In the genomic region with DNA sequence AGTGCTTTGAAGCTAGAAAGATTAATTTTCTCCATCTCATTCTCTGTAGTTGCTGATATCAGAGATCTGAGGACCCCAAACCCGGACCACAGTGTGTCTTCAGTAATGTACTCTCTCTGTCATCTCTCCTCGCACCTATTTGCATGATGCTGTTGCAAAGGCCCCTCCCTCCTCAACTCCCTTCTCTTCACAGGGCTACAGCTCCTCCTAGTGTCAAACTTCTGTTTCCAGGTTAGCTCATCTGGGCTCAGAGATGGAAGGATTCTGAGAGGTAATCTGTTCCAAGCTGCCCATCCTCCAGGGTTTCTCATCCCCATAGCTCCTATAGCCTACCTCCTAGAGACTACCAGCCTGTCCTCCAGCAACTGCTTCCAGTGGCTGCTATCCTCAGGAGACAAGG, we compare ENCODE assay signal across 9 mouse cellular contexts. TPM values are rescaled to one million over a fixed set of nuclear protein-coding genes. Genes with fewer than 3 reads are reported as not detected.
DNase-seq lines count a peak whose midpoint lies in the region; ATAC-seq and TF ChIP-seq lines count a peak whose summit lies in the region.
"Had no signal": no experiment of that assay in that cellular context is flagged by ENCODE, and none has a peak within 500 bp of the region (broad histone marks: within the 10 kb centered on the region; RNA-seq: fewer than 3 reads in every experiment).

No protein-coding gene starts in this region.

- WGBS in kidney, adult 2 months, result 21% methylated on average over 2 of the region's 2 CpGs
- WGBS in kidney, embryonic 14.5 days, result 22% methylated on average over 2 of the region's 2 CpGs
- 37% methylated on average over 2 of the region's 2 CpGs for WGBS in midbrain, embryonic 10.5 days

- H3K9me3 ChIP-seq in kidney, embryonic 14.5 days (ENCODE audit: control insufficient read depth, low read length), result no peaks in the 10 kb centered on the region
- H3K9me3 ChIP-seq in midbrain, embryonic 10.5 days (replicated peaks), result no peaks in the 10 kb centered on the region
- H3K9me3 ChIP-seq: limb, embryonic 15.5 days had no signal

- H3K36me3 ChIP-seq in kidney, adult 2 months (ENCODE audit: control insufficient read depth, insufficient read depth, low read length), result no peaks in the 10 kb centered on the region
- no peaks in the 10 kb centered on the region for H3K36me3 ChIP-seq in kidney, embryonic 14.5 days (ENCODE audit: control insufficient read depth, insufficient read depth, low read length)
- no peaks in the 10 kb centered on the region for H3K36me3 ChIP-seq in midbrain, embryonic 10.5 days
- H3K36me3 ChIP-seq: limb, embryonic 15.5 days had no signal

- H3K27ac ChIP-seq in kidney, adult 2 months (ENCODE audit: insufficient read depth, low read depth, low read length), result no peak overlapping the region
- H3K27ac ChIP-seq in kidney, embryonic 14.5 days (ENCODE audit: low read depth, low read length), result no peak overlapping the region
- no peak overlapping the region for H3K27ac ChIP-seq in midbrain, embryonic 10.5 days (replicated peaks)
- H3K27ac ChIP-seq: limb, embryonic 15.5 days had no signal

- no peak for ATAC-seq in kidney, embryonic 14.5 days (ENCODE audit: low FRiP score, low TSS enrichment)

- TF ChIP-seq POLR2A in kidney, adult 2 months (IDR thresholded peaks at IDR 0.05; ENCODE audit: low read depth, low read length), result no peak
- no peak for TF ChIP-seq POLR2A in brain, embryonic 14.5 days (IDR thresholded peaks at IDR 0.05; ENCODE audit: borderline replicate concordance, extremely low read depth, insufficient read depth, insufficient read length, poor library complexity, severe bottlenecking)

- no peaks in the 10 kb centered on the region for H3K27me3 ChIP-seq in kidney, adult 2 months (replicated peaks; ENCODE audit: control insufficient read depth, insufficient read depth, low read length)
- H3K27me3 ChIP-seq in kidney, embryonic 14.5 days (ENCODE audit: control insufficient read depth, insufficient read depth, low read length), result no peaks in the 10 kb centered on the region
- no peaks in the 10 kb centered on the region for H3K27me3 ChIP-seq in midbrain, embryonic 10.5 days (ENCODE audit: low read depth, poor library complexity, severe bottlenecking)

- H3K9ac ChIP-seq in kidney, embryonic 14.5 days (ENCODE audit: low read depth, low read length), result no peak overlapping the region
- H3K9ac ChIP-seq: limb, embryonic 15.5 days had no signal

- no peaks in the 10 kb centered on the region for H3K4me1 ChIP-seq in kidney, adult 2 months (ENCODE audit: control insufficient read depth, insufficient read depth, low read length)
- no peaks in the 10 kb centered on the region for H3K4me1 ChIP-seq in kidney, embryonic 14.5 days (ENCODE audit: control insufficient read depth, insufficient read depth, low read length)
- H3K4me1 ChIP-seq in midbrain, embryonic 10.5 days, result no peaks in the 10 kb centered on the region
- H3K4me1 ChIP-seq: limb, embryonic 15.5 days had no signal

- no peak overlapping the region for H3K4me2 ChIP-seq in kidney, embryonic 14.5 days (replicated peaks; ENCODE audit: low read depth, low read length)
- H3K4me2 ChIP-seq: limb, embryonic 15.5 days had no signal

- no peak overlapping the region for H3K4me3 ChIP-seq in kidney, adult 2 months (ENCODE audit: insufficient read depth, low read depth, low read length)
- H3K4me3 ChIP-seq in kidney, embryonic 14.5 days (ENCODE audit: low read length), result no peak overlapping the region
- no peak overlapping the region for H3K4me3 ChIP-seq in midbrain, embryonic 10.5 days
- H3K4me3 ChIP-seq: limb, embryonic 15.5 days had no signal

- peak; percentile 24 for DNase-seq in kidney, adult 2 months
- peak; percentile 50 for DNase-seq in ES-CJ7 (ENCODE audit: low read depth, low spot score)
- DNase-seq in brain, embryonic 14.5 days (ENCODE audit: low read depth), result peak; percentile 20
- peak; percentile 14 for DNase-seq in hindlimb bud, embryonic 11.5 days (ENCODE audit: extremely low spot score, low read depth, low spot score)
- peak; percentile 63 for DNase-seq in mesoderm, embryonic 11.5 days (ENCODE audit: low read depth, low spot score)
- no peak for DNase-seq in gastrocnemius, adult 18-20 months (ENCODE audit: low spot score)
- DNase-seq in midbrain, embryonic 10.5 days (ENCODE audit: low spot score), result no peak

- TF ChIP-seq CTCF in kidney, adult 2 months (conservative IDR thresholded peaks at IDR 0.05; ENCODE audit: insufficient read depth, insufficient read length, low read depth, low read length), result 0 out of 2 replicates have a peak, but pooled peaks have one; percentile 23
- peak; percentile 33; the same call in 1 of the 2 replicates for TF ChIP-seq CTCF in brain, embryonic 14.5 days (IDR thresholded peaks at IDR 0.05; ENCODE audit: borderline replicate concordance, extremely low read depth, insufficient read depth, insufficient read length)

RNA-seq across cellular contexts. Expression of a gene that starts 42.3 kb away (rescaled TPM):
- 0.11 and 0.27 TPM in 2 replicates for polyA plus RNA-seq in kidney, adult 2 months (2012; rRNA removed)
- 0.14 and 0.27 TPM in 2 replicates for polyA plus RNA-seq in kidney, embryonic 14.5 days (2014; fragmentation: Nextera tagmentation; extraction: Ambion mirVana)
- 0.34 and 0.36 TPM in 2 replicates for polyA plus RNA-seq in brain, embryonic 14.5 days (2012; rRNA removed)
- under 1 TPM in 1 of 2 experiments, not detected in 1; 0.24 TPM for total RNA-seq in gastrocnemius, adult 18-20 months (2021)
- 0.05 and 0.14 TPM in 2 replicates for polyA plus RNA-seq in midbrain, embryonic 10.5 days (2016; fragmentation: Nextera tagmentation; extraction: Ambion mirVana)

Comparison
In these comparisons a context has a peak if more than half of its experiments do, and no peak if none do; other contexts are left out.
1. DNase-seq: peak in kidney, adult 2 months (single experiment), ES-CJ7 (single experiment), brain, embryonic 14.5 days (single experiment), hindlimb bud, embryonic 11.5 days (single experiment) and mesoderm, embryonic 11.5 days (single experiment); none in gastrocnemius, adult 18-20 months (single experiment) and midbrain, embryonic 10.5 days (single experiment).